Mouse (Mus musculus) liver, embryonic 16.5 days (tissue): ENCODE measurements at regions not wholly inside any gene's neighbourhood (a gene's known extent, or its start where the extent isn't known, plus 50 kb on each side); places are given as distances from the start of the nearest gene placed in this dataset.
"Not testable (repeated sequence)": the region's sequence is repeated elsewhere in the genome, so short reads cannot be mapped to it uniquely, and the experiment has no call there.

Experiments used
- ATAC-seq: fragments of 200-750 bp; cut with Nextera tagmentation; 2 replicates; pipeline ENCODE4 v1.8.0; 2017; ENCODE audit warnings: low read depth, mild to moderate bottlenecking, moderate number of reproducible peaks, moderate library complexity
- H3K27ac ChIP-seq: fragments of 300-500 bp; sonication (generic); 2 replicates; pipeline ENCODE4 v1.5.1; 2014; ENCODE audit warnings: mild to moderate bottlenecking, low read length
- H3K27me3 ChIP-seq: fragments of 300-500 bp; sonication (generic); 2 replicates; pipeline ENCODE4 v1.6.1; 2014; ENCODE audit warnings: low read depth, low read length, mixed read lengths; ENCODE audit not compliant: control insufficient read depth, insufficient read depth
- H3K36me3 ChIP-seq: fragments of 300-500 bp; sonication (generic); 2 replicates; pipeline ENCODE4 v1.6.1; 2014; ENCODE audit warnings: mild to moderate bottlenecking; ENCODE audit not compliant: control insufficient read depth, insufficient read depth
- H3K4me1 ChIP-seq: fragments of 300-500 bp; sonication (generic); 2 replicates; pipeline ENCODE4 v1.6.1; 2014; ENCODE audit warnings: low read depth, low read length, mixed read lengths; ENCODE audit not compliant: control insufficient read depth
- H3K4me2 ChIP-seq: fragments of 300-500 bp; sonication (generic); 2 replicates; pipeline ENCODE4 v1.6.1; 2014; ENCODE audit warnings: low read depth, low read length, mixed read lengths
- H3K4me3 ChIP-seq: fragments of 300-500 bp; sonication (generic); 2 replicates; pipeline ENCODE4 v1.5.1; 2014; ENCODE audit warnings: low read depth, mild to moderate bottlenecking, low read length
- H3K9ac ChIP-seq: fragments of 300-500 bp; sonication (generic); 2 replicates; pipeline ENCODE4 v1.6.1; 2014; ENCODE audit warnings: low read depth, low read length
- H3K9me3 ChIP-seq: fragments of 300-500 bp; sonication (generic); replicated peaks from 2 replicates; pipeline ENCODE4 v1.6.1; 2016; ENCODE audit warnings: low read length; ENCODE audit not compliant: control insufficient read depth
- WGBS: fragments of 180-500 bp; shearing (Covaris S2); extraction: QIAGEN DNeasy Blood & Tissue Kit; methylation state at CpG from one replicate; pipeline ENCODE4 v1.1.7; 2014; ENCODE audit not compliant: insufficient replicate concordance; 5-methylcytosine and 5-hydroxymethylcytosine counted together

DNA sequence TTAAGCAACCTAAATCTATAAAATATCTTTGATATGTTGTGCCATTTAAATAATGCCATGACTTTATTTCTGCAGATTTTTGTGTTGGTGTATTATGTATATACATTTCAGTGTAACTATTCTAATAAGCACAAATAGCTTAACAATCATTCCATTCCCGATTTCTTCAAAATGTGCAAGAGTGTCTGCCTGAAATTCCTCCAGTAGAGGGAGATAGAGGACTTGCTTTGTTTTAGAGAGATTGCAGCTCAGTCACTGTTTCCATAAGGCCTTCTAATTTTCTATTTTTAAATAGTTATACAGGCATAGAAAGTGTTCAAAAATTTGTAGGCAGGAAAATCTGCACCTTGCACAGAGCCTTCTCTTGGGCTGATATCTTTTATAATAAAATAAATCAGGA is 322.3 kb upstream of the Tacstd2 start:
- 20% methylated on average over 1 of the region's 1 CpGs for WGBS
- H3K27ac ChIP-seq, H3K4me3 ChIP-seq, H3K4me1 ChIP-seq, ATAC-seq, H3K4me2 ChIP-seq, H3K27me3 ChIP-seq, H3K9ac ChIP-seq, H3K36me3 ChIP-seq, H3K9me3 ChIP-seq: not testable (repeated sequence)

DNA sequence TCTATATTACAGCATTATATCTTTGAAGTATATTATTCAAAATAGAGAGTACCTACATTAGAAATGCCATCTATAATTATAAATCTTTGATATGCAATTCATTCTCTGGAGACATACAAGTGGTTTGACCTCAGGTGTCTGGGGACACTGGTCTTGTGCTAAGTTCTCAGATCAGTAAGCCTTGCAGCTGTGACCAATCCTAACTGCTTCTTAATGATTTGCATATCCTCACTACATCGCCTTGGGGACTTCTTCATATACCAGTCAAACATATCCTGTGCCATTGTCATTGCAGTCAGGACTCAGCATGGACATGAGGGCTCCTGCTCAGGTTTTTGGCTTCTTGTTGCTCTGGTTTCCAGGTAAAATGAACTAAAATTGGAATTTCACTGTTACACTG is 303.9 kb upstream of the Tacstd2 start:
- not testable (repeated sequence) for ATAC-seq

DNA sequence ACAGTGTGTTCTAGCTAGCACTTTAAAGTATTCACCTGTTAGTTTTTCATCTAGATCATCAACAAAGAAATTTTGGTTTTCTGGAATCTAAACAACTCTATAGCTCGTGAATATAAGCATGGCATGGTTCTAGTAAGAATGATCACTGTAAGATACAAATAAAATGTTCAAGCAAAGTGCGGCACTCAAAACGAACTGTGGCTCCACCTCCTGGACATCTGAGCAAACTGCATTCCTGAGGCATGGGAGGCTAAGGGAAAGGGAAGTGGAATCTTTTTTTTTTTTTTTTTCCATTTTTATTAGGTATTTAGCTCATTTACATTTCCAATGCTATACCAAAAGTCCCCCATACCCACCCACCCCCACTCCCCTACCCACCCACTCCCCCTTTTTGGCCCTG is 276.9 kb upstream of the Tacstd2 start:
- WGBS = 5% methylated on average over 3 of the region's 3 CpGs
- H3K4me1 ChIP-seq = not testable (repeated sequence)

More for the DNA sequence above, 303.9 kb upstream of the Tacstd2 start:
- not testable (repeated sequence) for H3K9me3 ChIP-seq, H3K4me2 ChIP-seq, H3K36me3 ChIP-seq, H3K9ac ChIP-seq, H3K4me3 ChIP-seq, H3K27ac ChIP-seq, H3K4me1 ChIP-seq, H3K27me3 ChIP-seq
- 31% methylated on average over 1 of the region's 1 CpGs for WGBS

DNA sequence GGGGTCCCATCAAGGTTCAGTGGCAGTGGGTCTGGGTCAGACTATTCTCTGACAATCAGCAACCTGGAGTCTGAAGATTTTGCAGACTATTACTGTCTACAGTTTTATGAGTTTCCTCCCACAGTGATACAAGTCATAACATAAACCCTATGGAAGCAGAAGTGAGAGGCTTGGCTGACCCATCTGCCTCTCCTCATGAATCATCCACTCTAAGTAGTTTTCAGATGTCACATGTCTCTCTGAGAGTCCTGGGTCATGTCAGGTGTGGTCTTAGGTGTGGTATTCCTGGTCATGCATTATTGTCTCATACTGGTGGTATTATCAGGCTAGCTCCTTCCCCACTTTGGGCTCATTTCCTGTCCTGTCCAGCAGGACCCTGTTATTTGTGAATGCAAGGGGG is 255.8 kb upstream of the Tacstd2 start:
- Histone ChIP-seq H3K36me3 (no peaks in the 10 kb centered on the region), H3K9me3 (no peaks in the 10 kb centered on the region), H3K4me3 (no peak overlapping the region), H3K9ac (no peak overlapping the region), H3K27me3 (no peaks in the 10 kb centered on the region), H3K4me2 (no peak overlapping the region), H3K4me1 (no peaks in the 10 kb centered on the region), H3K27ac (no peak overlapping the region)
- ATAC-seq = no peak

More for the DNA sequence above, 276.9 kb upstream of the Tacstd2 start:
- H3K9ac ChIP-seq, ATAC-seq, H3K27me3 ChIP-seq, H3K27ac ChIP-seq, H3K36me3 ChIP-seq, H3K4me3 ChIP-seq, H3K4me2 ChIP-seq, H3K9me3 ChIP-seq: not testable (repeated sequence)

DNA sequence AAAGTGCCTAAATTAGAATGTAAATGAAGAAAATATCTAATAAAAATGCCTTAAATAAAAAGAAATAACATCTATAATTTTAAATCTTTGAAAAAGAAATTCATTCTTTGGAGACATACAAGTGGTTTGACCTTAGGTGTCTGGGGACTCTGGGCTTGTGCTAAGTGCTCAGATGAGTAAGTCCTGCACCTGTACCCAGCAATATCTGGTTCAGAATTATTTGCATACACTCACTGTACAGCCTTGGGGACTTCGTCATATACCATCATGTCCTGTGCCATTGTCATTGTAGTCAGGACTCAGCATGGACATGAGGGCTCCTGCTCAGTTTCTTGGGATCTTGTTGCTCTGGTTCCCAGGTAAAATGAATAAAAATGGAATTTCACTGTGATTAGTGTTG is 255.1 kb upstream of the Tacstd2 start:
- Histone ChIP-seq H3K4me1 (no peaks in the 10 kb centered on the region), H3K27me3 (no peaks in the 10 kb centered on the region), H3K9me3 (no peaks in the 10 kb centered on the region), H3K4me2 (no peak overlapping the region), H3K36me3 (no peaks in the 10 kb centered on the region), H3K27ac (no peak overlapping the region), H3K9ac (no peak overlapping the region), H3K4me3 (no peak overlapping the region)
- WGBS = 53% methylated on average over 1 of the region's 1 CpGs
- no peak for ATAC-seq

DNA sequence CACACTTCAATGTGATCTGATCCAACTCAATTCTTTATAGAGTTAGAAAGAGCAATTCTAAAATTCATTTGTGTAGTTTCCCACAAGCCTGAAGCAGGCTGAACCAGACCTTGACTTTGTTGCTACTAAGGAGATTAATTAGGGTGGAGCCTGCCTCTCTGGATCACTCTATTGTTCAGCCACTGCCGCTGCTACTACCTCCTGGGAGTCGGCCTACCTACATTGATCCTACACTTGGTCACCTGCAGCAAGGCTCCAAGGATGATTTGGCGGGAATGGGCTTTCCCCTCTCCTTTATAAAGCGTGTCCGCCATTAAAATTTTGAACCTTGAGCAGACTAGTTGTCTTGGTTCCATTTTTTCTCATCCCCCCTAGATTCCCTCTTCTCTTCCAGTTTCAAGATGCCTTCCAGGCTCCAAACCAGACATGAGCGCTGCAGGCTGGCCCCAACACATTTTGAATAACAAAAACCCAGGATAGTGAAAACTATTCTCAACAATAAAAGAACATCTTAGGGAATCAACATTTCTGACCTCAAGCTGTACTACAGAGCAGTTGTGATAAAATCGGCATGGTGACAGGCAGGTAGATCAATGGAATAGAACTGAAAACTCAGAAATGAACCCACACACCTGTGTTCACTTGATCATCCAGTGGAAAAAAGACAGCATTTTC is 251.6 kb upstream of the Tacstd2 start:
- ATAC-seq = no peak
- Histone ChIP-seq H3K9ac (no peak overlapping the region), H3K4me2 (no peak overlapping the region), H3K36me3 (no peaks in the 10 kb centered on the region), H3K4me1 (no peaks in the 10 kb centered on the region), H3K9me3 (no peaks in the 10 kb centered on the region), H3K27me3 (no peaks in the 10 kb centered on the region), H3K27ac (no peak overlapping the region), H3K4me3 (no peak overlapping the region)
- WGBS = 53% methylated on average over 7 of the region's 7 CpGs

DNA sequence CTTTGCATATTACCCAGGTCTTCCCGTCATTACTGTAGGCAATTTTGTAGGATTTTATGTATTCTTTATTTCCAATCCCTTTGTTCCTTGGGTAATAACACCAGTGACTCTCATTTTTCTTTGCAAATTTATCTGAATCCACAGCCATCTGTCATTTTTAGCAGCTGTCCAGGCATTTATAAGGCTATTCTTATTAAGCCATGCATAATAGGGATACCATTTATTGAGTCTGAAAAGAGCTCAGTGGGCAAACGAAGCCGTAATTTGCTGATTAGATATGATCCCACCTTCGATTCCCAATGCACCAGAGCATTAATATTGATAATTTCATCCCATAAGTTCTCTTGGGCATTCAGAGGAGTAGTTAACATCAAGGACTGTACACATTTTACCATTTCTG is 243.3 kb upstream of the Tacstd2 start:
- no peaks in the 10 kb centered on the region for H3K4me1 ChIP-seq
- WGBS = 61% methylated on average over 4 of the region's 4 CpGs
- ATAC-seq = no peak

DNA sequence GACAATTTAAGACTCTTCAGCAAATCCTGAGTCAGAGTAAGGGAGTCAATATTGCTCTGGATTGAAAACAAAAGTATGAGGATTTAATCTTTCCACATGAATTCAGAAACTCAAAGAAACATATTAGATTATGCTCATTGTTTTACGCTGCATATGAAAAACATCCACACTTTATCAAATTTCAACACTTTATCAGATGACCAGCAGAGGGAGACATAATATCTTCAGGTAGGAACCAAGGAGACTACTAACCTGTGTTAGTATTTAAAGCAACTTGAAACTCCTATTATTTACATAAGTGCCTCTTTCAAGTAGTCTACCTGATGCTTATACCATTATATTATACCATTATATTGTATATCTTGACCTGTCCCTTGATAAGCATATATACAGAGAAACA is 218.5 kb upstream of the Tacstd2 start:
- H3K4me2 ChIP-seq, H3K4me3 ChIP-seq, H3K27ac ChIP-seq, H3K9me3 ChIP-seq, H3K4me1 ChIP-seq, H3K9ac ChIP-seq, H3K36me3 ChIP-seq, ATAC-seq, H3K27me3 ChIP-seq: not testable (repeated sequence)
- 71% methylated on average over 1 of the region's 1 CpGs for WGBS

More for the DNA sequence above, 243.3 kb upstream of the Tacstd2 start:
- H3K4me2 ChIP-seq = no peak overlapping the region
- no peaks in the 10 kb centered on the region for H3K9me3 ChIP-seq
- H3K9ac ChIP-seq = no peak overlapping the region
- H3K4me3 ChIP-seq = no peak overlapping the region
- no peaks in the 10 kb centered on the region for H3K27me3 ChIP-seq
- no peak overlapping the region for H3K27ac ChIP-seq
- no peaks in the 10 kb centered on the region for H3K36me3 ChIP-seq

DNA sequence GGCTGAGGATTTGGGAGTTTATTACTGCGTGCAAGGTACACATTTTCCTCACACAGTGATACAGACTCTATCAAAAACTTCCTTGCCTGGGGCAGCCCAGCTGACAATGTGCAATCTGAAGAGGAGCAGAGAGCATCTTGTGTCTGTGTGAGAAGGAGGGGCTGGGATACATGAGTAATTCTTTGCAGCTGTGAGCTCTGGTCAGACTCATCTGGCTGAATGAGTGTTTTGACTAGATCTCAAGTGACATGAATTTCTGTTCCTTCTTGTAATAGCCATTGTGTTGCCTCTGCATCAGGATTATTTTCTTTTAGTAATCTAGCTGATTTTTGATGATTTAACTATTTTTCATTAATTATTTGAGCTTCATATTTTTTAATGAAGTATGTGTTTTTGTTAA is 190.0 kb upstream of the Tacstd2 start:
- Histone ChIP-seq H3K4me3 (no peak overlapping the region), H3K27me3 (no peaks in the 10 kb centered on the region), H3K9me3 (no peaks in the 10 kb centered on the region), H3K9ac (no peak overlapping the region), H3K4me2 (no peak overlapping the region), H3K36me3 (no peaks in the 10 kb centered on the region), H3K4me1 (no peaks in the 10 kb centered on the region), H3K27ac (no peak overlapping the region)
- 59% methylated on average over 1 of the region's 1 CpGs for WGBS
- ATAC-seq = no peak
